Mouse (Mus musculus): ENCODE data around the gene Vegfa.

- TF ChIP-seq GATA1 (IDR thresholded peaks at IDR 0.05; ENCODE audit: low read length) (no peak), TAL1 (IDR thresholded peaks at IDR 0.05; ENCODE audit: low read length) (no peak)
Measured at GRCm38 (mm10) chr17:46028210-46029051, 3.7 kb downstream of the Vegfa start.

All from erythroblast, embryonic 14.5 days (primary cell).